ENCODE assay signal across 9 mouse cellular contexts in the genomic region with DNA sequence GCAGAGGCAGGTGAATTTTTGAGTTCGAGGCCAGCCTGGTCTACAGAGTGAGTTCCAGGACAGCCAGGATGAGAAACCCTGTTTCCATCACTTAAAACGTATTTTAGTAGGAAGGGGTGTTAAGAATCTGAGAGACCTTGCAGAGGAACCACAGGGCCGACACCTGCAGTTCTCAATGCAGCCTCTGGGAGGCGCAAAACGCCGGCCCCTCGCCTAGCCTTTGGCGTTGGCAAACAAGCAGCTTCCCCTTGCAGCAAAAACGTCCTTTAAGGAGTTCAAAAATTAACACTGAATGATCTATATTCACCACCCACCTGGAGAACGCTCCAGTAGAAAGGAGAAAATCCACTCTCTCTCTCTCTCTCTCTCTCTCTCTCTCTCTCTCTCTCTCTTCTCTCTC. TPM values are rescaled to one million over a fixed set of nuclear protein-coding genes. Genes with fewer than 3 reads are reported as not detected.
A peak's percentile ranks its signal among the peaks of the same experiment; 100 is the strongest.
DNase-seq lines count a peak whose midpoint lies in the region; ATAC-seq lines count a peak whose summit lies in the region.
"Had no signal": no experiment of that assay in that cellular context is flagged by ENCODE, and none has a peak within 500 bp of the region (broad histone marks: within the 10 kb centered on the region; RNA-seq: fewer than 3 reads in every experiment).

No protein-coding gene starts in this region.

- peaks cover 77% of the 10 kb centered on the region for H3K27me3 ChIP-seq in midbrain, embryonic 10.5 days (ENCODE audit: low read depth, poor library complexity, severe bottlenecking)
- H3K27me3 ChIP-seq in midbrain, embryonic 15.5 days (replicated peaks): peaks cover 15% of the 10 kb centered on the region

- no peak overlapping the region for H3K9ac ChIP-seq in midbrain, embryonic 15.5 days

- H3K4me3 ChIP-seq in midbrain, embryonic 10.5 days: peak overlapping the region; percentile 62; the same call in 1 of the 2 replicates
- H3K4me3 ChIP-seq in midbrain, embryonic 15.5 days: no peak overlapping the region

- H3K4me1 ChIP-seq in midbrain, embryonic 10.5 days: peaks cover 87% of the 10 kb centered on the region
- peaks cover 57% of the 10 kb centered on the region for H3K4me1 ChIP-seq in midbrain, embryonic 15.5 days

- H3K36me3 ChIP-seq in midbrain, embryonic 10.5 days: peaks cover 7% of the 10 kb centered on the region; the same call in 1 of the 2 replicates
- H3K36me3 ChIP-seq in midbrain, embryonic 15.5 days (replicated peaks): no peaks in the 10 kb centered on the region
- H3K36me3 ChIP-seq: embryonic facial prominence, embryonic 15.5 days had no signal

- H3K27ac ChIP-seq in midbrain, embryonic 10.5 days (replicated peaks): peak overlapping the region; percentile 91; the same call in 1 of the 2 replicates
- no peak overlapping the region for H3K27ac ChIP-seq in midbrain, embryonic 15.5 days

- no peak for ATAC-seq in midbrain, embryonic 15.5 days (replicated peaks)

- H3K4me2 ChIP-seq in midbrain, embryonic 15.5 days: no peak overlapping the region

- WGBS in midbrain, embryonic 10.5 days: 16% methylated on average over 10 of the region's 10 CpGs
- 17% methylated on average over 10 of the region's 10 CpGs for WGBS in midbrain, embryonic 15.5 days

- no peaks in the 10 kb centered on the region for H3K9me3 ChIP-seq in midbrain, embryonic 10.5 days (replicated peaks)
- H3K9me3 ChIP-seq in midbrain, embryonic 15.5 days: no peaks in the 10 kb centered on the region
- H3K9me3 ChIP-seq: embryonic facial prominence, embryonic 15.5 days had no signal

- peak; percentile 70 for DNase-seq in midbrain, embryonic 10.5 days (ENCODE audit: low spot score)
- DNase-seq in c-Kit-negative CD71-positive TER-119-positive erythroid progenitor cells, embryonic 14.5 days (ENCODE audit: low read depth, low spot score): peak; percentile 49
- peak; percentile 40 to 52 for DNase-seq in gastrocnemius, adult 8-10 months (ENCODE audit: low spot score in 2 of 2)
- peak; percentile 60 to 78 for DNase-seq in kidney, adult 8-10 months
- peak; percentile 68 to 70 for DNase-seq in lung, adult 18-20 months
- DNase-seq in retina, postnatal 7 days (ENCODE audit: low read depth, low spot score): peak; percentile 33
- peak; percentile 75 for DNase-seq in urinary bladder, postnatal 14 days (ENCODE audit: low spot score)

RNA-seq across cellular contexts. Expression of a gene that starts 1.8 kb away (rescaled TPM):
- polyA plus RNA-seq in midbrain, embryonic 10.5 days (2016; fragmentation: Nextera tagmentation; extraction: Ambion mirVana): 192 and 243 TPM in 2 replicates
- polyA plus RNA-seq in midbrain, embryonic 15.5 days (2015; fragmentation: Nextera tagmentation; extraction: Ambion mirVana): 56.2 and 69.1 TPM in 2 replicates
- 10 to 100 TPM; 18.1 to 74.5 (median 34.4) TPM for total RNA-seq in gastrocnemius, adult 8-10 months (2022)

RNA-seq across cellular contexts. Expression of a gene that starts 51.1 kb away (rescaled TPM):
- 5.6 and 5.9 TPM in 2 replicates for polyA plus RNA-seq in midbrain, embryonic 10.5 days (2016; fragmentation: Nextera tagmentation; extraction: Ambion mirVana)
- polyA plus RNA-seq in midbrain, embryonic 15.5 days (2015; fragmentation: Nextera tagmentation; extraction: Ambion mirVana): 13.4 and 15.1 TPM in 2 replicates
- total RNA-seq in gastrocnemius, adult 8-10 months (2022): 100 to 1,000 TPM; 127 to 151 (median 139) TPM
